Mouse (Mus musculus) ES-E14 (cell line): ENCODE results near the gene Ctsz. TPM values are rescaled to one million over a fixed set of nuclear protein-coding genes. Genes with fewer than 3 reads are reported as not detected.

Experiments used
- DNase-seq: peaks from one replicate; pipeline ENCODE4 v3.0.0-alpha.2; 2013; ENCODE audit warnings: low read depth, low spot score
- H3K27ac ChIP-seq: 2 replicates; pipeline ENCODE4 v1.5.1; 2012; ENCODE audit warnings: low read depth, mild to moderate bottlenecking, low read length, moderate library complexity, mixed read lengths; ENCODE audit not compliant: poor library complexity, insufficient read depth, severe bottlenecking
- H3K36me3 ChIP-seq: 2 replicates; pipeline ENCODE4 v1.6.1; 2012; ENCODE audit warnings: mild to moderate bottlenecking, low read length, moderate library complexity, mixed read lengths; ENCODE audit not compliant: control insufficient read depth, poor library complexity, insufficient read depth, severe bottlenecking
- H3K4me1 ChIP-seq, 2 experiments: fragments of 150-350 bp in 1 of 2; sonication (generic) in 1 of 2; 2 replicates each; pipeline ENCODE4 v1.6.1; 2012; ENCODE audit warnings: low read length in 2 of 2, mild to moderate bottlenecking in 1 of 2, mixed read lengths in 1 of 2; ENCODE audit not compliant: control insufficient read depth in 2 of 2, insufficient read depth in 2 of 2, poor library complexity in 1 of 2
- H3K4me3 ChIP-seq, 2 experiments: fragments of 150-350 bp in 1 of 2; sonication (generic) in 1 of 2; 2 replicates each; pipeline ENCODE4 v1.5.1; 2012; ENCODE audit warnings: low read length in 2 of 2, low read depth in 1 of 2, mild to moderate bottlenecking in 1 of 2, mixed read lengths in 1 of 2; ENCODE audit not compliant: insufficient read depth in 1 of 2, poor library complexity in 1 of 2, severe bottlenecking in 1 of 2
- H3K9ac ChIP-seq: 2 replicates; pipeline ENCODE4 v1.6.1; 2012; ENCODE audit warnings: low read depth, mild to moderate bottlenecking, low read length, mixed read lengths; ENCODE audit not compliant: poor library complexity, insufficient read depth, severe bottlenecking
- H3K9me3 ChIP-seq: fragments of 150-350 bp; sonication (generic); 2 replicates; pipeline ENCODE4 v1.6.1; 2012; ENCODE audit warnings: low read depth, mild to moderate bottlenecking, low read length; ENCODE audit not compliant: control insufficient read depth, insufficient read depth
- CHD2 ChIP-seq: IDR thresholded peaks from 2 replicates; pipeline ENCODE4 v1.6.1; 2014; ENCODE audit warnings: mild to moderate bottlenecking, low read depth, low read length, inconsistent platforms
- HCFC1 ChIP-seq: IDR thresholded peaks from 2 replicates; pipeline ENCODE4 v1.6.1; 2012; ENCODE audit warnings: low read length, inconsistent platforms, borderline replicate concordance; ENCODE audit not compliant: insufficient read depth
- MAFK ChIP-seq: IDR thresholded peaks from 2 replicates; pipeline ENCODE4 v1.6.1; 2014; ENCODE audit warnings: mild to moderate bottlenecking, low read depth, low read length, inconsistent platforms; ENCODE audit not compliant: insufficient read depth
- ZC3H11A ChIP-seq: IDR thresholded peaks from 2 replicates; pipeline ENCODE4 v1.6.1; 2012; ENCODE audit warnings: low read depth, mild to moderate bottlenecking, inconsistent platforms, low read length, borderline replicate concordance
- ZNF384 ChIP-seq: IDR thresholded peaks from 2 replicates; pipeline ENCODE4 v1.6.1; 2012; ENCODE audit warnings: low read depth, low read length, inconsistent platforms
- in situ Hi-C, 2 experiments: fragments of 600-800 bp; cut with MboI; formaldehyde crosslinking; loops; one replicate each; pipeline ENCODE4 v1.15.1; 2025; ENCODE audit warnings: low sequenced_read_pairs in 2 of 2, inconsistent platforms in 1 of 2; ENCODE audit not compliant: unreplicated experiment in 2 of 2
- total RNA-seq: library from RNA; depleted of rRNA; stranded (reverse); fragments of 300-350 nt; gene quantifications from 2 replicates; pipeline ENCODE4 v1.2.3, GENCODE M21; 2012

Ctsz gene
- total RNA-seq, 1 experiment: 207 TPM

GRCm38 (mm10) chr2:174397881-174398280 is 41.0 kb downstream of the Ctsz start:
- DNase-seq: no peak
- H3K27ac ChIP-seq: no peak overlapping the region
- in situ Hi-C loops: no loop called here
- no peak overlapping the region for H3K9ac ChIP-seq
- TF ChIP-seq MAFK: no peak
- no peak for TF ChIP-seq ZC3H11A
- TF ChIP-seq ZNF384: no peak
- TF ChIP-seq HCFC1: no peak
- no peak for TF ChIP-seq CHD2
- H3K36me3 ChIP-seq: no peaks in the 10 kb centered on the region
- H3K4me1 ChIP-seq: no peaks in the 10 kb centered on the region
- no peaks in the 10 kb centered on the region for H3K9me3 ChIP-seq
- no peak overlapping the region for H3K4me3 ChIP-seq

- H3K4me1 ChIP-seq: no peaks in the 10 kb centered on the region
Measured at GRCm38 (mm10) chr2:174397065-174397464, 41.8 kb downstream of the Ctsz start.

GRCm38 (mm10) chr2:174396643-174397042 is 42.2 kb downstream of the Ctsz start:
- H3K36me3 ChIP-seq: no peaks in the 10 kb centered on the region
- no peak overlapping the region for H3K27ac ChIP-seq
- TF ChIP-seq CHD2: no peak
- TF ChIP-seq ZNF384: no peak
- TF ChIP-seq HCFC1: no peak
- no peak for TF ChIP-seq ZC3H11A
- no peak for TF ChIP-seq MAFK
- H3K4me3 ChIP-seq: no peak overlapping the region
- H3K9ac ChIP-seq: no peak overlapping the region
- in situ Hi-C loops: no loop called here
- H3K9me3 ChIP-seq: no peaks in the 10 kb centered on the region
- DNase-seq: no peak
- H3K4me1 ChIP-seq: no peaks in the 10 kb centered on the region

More at GRCm38 (mm10) chr2:174397065-174397464, 41.8 kb downstream of the Ctsz start:
- no peak for DNase-seq
- in situ Hi-C loops: no loop called here
- Histone ChIP-seq H3K4me3 (no peak overlapping the region), H3K36me3 (no peaks in the 10 kb centered on the region), H3K9ac (no peak overlapping the region), H3K27ac (no peak overlapping the region), H3K9me3 (no peaks in the 10 kb centered on the region)
- TF ChIP-seq HCFC1: no peak
- no peak for TF ChIP-seq ZC3H11A
- TF ChIP-seq CHD2: no peak
- no peak for TF ChIP-seq MAFK
- TF ChIP-seq ZNF384: no peak

- Histone ChIP-seq H3K9me3 (no peaks in the 10 kb centered on the region), H3K27ac (no peak overlapping the region), H3K36me3 (no peaks in the 10 kb centered on the region), H3K4me1 (no peaks in the 10 kb centered on the region), H3K4me3 (no peak overlapping the region), H3K9ac (no peak overlapping the region)
- DNase-seq: no peak
- TF ChIP-seq MAFK: no peak
- TF ChIP-seq ZC3H11A: no peak
- TF ChIP-seq HCFC1: no peak
- no peak for TF ChIP-seq ZNF384
- no peak for TF ChIP-seq CHD2
- in situ Hi-C loops: no loop called here
Measured at GRCm38 (mm10) chr2:174393383-174393782, 45.5 kb downstream of the Ctsz start.

- in situ Hi-C loops: no loop called here
- TF ChIP-seq ZC3H11A (no peak), ZNF384 (no peak), HCFC1 (no peak), CHD2 (no peak), MAFK (no peak)
- Histone ChIP-seq H3K9ac (no peak overlapping the region; the same call in 1 of the 2 replicates), H3K4me1 (no peaks in the 10 kb centered on the region), H3K4me3 (no peak overlapping the region), H3K27ac (no peak overlapping the region), H3K9me3 (no peaks in the 10 kb centered on the region), H3K36me3 (no peaks in the 10 kb centered on the region)
- no peak for DNase-seq
Measured at GRCm38 (mm10) chr2:174392554-174392953, 46.3 kb downstream of the Ctsz start.
